Mouse (Mus musculus): ENCODE data around the gene Fmod. TPM values are rescaled to one million over a fixed set of nuclear protein-coding genes. Genes with fewer than 3 reads are reported as not detected.

Gene Fmod
- total RNA-seq, 1 experiment: not detected

GRCm38 (mm10) chr1:134063086-134063772 is 26.2 kb downstream of the Fmod start:
- DNase-seq (ENCODE audit: low read depth, low spot score): no peak
- Histone ChIP-seq H3K36me3 (ENCODE audit: control insufficient read depth, insufficient read depth, low read length, poor library complexity, severe bottlenecking) (no peaks in the 10 kb centered on the region), H3K9me3 (ENCODE audit: control insufficient read depth, insufficient read depth, low read depth, low read length) (no peaks in the 10 kb centered on the region), H3K4me1 (ENCODE audit: control insufficient read depth in 2 of 2, insufficient read depth in 2 of 2, low read length in 2 of 2, poor library complexity in 1 of 2) (peaks cover 11 to 17% of the 10 kb centered on the region in 2 experiments), H3K9ac (ENCODE audit: insufficient read depth, low read depth, low read length, poor library complexity, severe bottlenecking) (peak overlapping the region; percentile 30), H3K27ac (ENCODE audit: insufficient read depth, low read depth, low read length, poor library complexity, severe bottlenecking) (peak overlapping the region; percentile 60), H3K4me3 (ENCODE audit: insufficient read depth in 1 of 2, low read depth in 1 of 2, low read length in 2 of 2, poor library complexity in 1 of 2, severe bottlenecking in 1 of 2) (peak overlapping the region; percentile 35 to 40)
- TF ChIP-seq MAFK (IDR thresholded peaks at IDR 0.05; ENCODE audit: insufficient read depth, low read depth, low read length) (no peak), CHD2 (IDR thresholded peaks at IDR 0.05; ENCODE audit: low read depth, low read length) (no peak), ZNF384 (IDR thresholded peaks at IDR 0.05; ENCODE audit: low read depth, low read length) (no peak), ZC3H11A (IDR thresholded peaks at IDR 0.05; ENCODE audit: borderline replicate concordance, low read depth, low read length) (no peak), HCFC1 (IDR thresholded peaks at IDR 0.05; ENCODE audit: borderline replicate concordance, insufficient read depth, low read length) (no peak)
- in situ Hi-C loops (cut with MboI; ENCODE audit: low sequenced_read_pairs in 2 of 2, unreplicated experiment in 2 of 2): no loop called here

- in situ Hi-C loops (cut with MboI; ENCODE audit: low sequenced_read_pairs in 2 of 2, unreplicated experiment in 2 of 2): no loop called here
- H3K4me3 ChIP-seq (ENCODE audit: insufficient read depth in 1 of 2, low read depth in 1 of 2, low read length in 2 of 2, poor library complexity in 1 of 2, severe bottlenecking in 1 of 2): peak overlapping the region; percentile 35 to 40
These were observed 26.7 kb downstream of the Fmod start for GRCm38 (mm10) chr1:134063773-134064125.

DNA sequence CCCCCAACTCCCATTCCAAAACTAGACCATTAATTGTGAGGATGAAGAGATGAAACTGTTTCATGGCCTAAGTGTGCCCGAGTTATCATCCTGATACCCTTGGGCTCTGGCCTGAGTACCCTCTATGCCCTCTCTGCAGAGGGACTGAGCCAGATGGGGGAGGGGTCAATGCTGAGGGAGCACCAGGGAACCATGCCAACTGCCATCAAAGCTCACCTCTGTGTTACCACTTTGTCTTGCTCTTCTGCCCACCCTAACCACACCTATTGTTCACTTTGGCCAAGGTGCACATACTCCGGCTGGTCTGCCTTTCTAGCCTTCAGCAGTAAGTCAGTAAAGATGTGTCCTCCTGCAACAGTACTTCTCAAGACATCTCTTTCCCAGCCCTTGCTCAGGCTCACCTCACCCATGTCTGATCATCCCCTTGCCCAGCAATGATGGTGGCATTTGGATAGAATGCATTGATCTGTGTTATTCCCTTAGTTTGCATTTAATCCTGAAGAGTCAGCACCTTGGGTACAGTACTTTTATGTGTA is 27.3 kb downstream of the Fmod start:
- Histone ChIP-seq H3K4me1 (ENCODE audit: control insufficient read depth in 2 of 2, insufficient read depth in 2 of 2, low read length in 2 of 2, poor library complexity in 1 of 2) (peaks cover 11 to 17% of the 10 kb centered on the region in 2 experiments), H3K9ac (ENCODE audit: insufficient read depth, low read depth, low read length, poor library complexity, severe bottlenecking) (no peak overlapping the region), H3K36me3 (ENCODE audit: control insufficient read depth, insufficient read depth, low read length, poor library complexity, severe bottlenecking) (no peaks in the 10 kb centered on the region), H3K9me3 (ENCODE audit: control insufficient read depth, insufficient read depth, low read depth, low read length) (no peaks in the 10 kb centered on the region), H3K27ac (ENCODE audit: insufficient read depth, low read depth, low read length, poor library complexity, severe bottlenecking) (no peak overlapping the region), H3K4me3 (ENCODE audit: insufficient read depth in 1 of 2, low read depth in 1 of 2, low read length in 2 of 2, poor library complexity in 1 of 2, severe bottlenecking in 1 of 2) (no peak overlapping the region)
- DNase-seq (ENCODE audit: low read depth, low spot score): no peak
- in situ Hi-C loops (cut with MboI; ENCODE audit: low sequenced_read_pairs in 2 of 2, unreplicated experiment in 2 of 2): no loop called here
- TF ChIP-seq CHD2 (IDR thresholded peaks at IDR 0.05; ENCODE audit: low read depth, low read length) (no peak), ZNF384 (IDR thresholded peaks at IDR 0.05; ENCODE audit: low read depth, low read length) (no peak)

More at GRCm38 (mm10) chr1:134063773-134064125, 26.7 kb downstream of the Fmod start:
- TF ChIP-seq MAFK (IDR thresholded peaks at IDR 0.05; ENCODE audit: insufficient read depth, low read depth, low read length) (no peak), HCFC1 (IDR thresholded peaks at IDR 0.05; ENCODE audit: borderline replicate concordance, insufficient read depth, low read length) (no peak), ZC3H11A (IDR thresholded peaks at IDR 0.05; ENCODE audit: borderline replicate concordance, low read depth, low read length) (no peak), CHD2 (IDR thresholded peaks at IDR 0.05; ENCODE audit: low read depth, low read length) (no peak), ZNF384 (IDR thresholded peaks at IDR 0.05; ENCODE audit: low read depth, low read length) (no peak)
- no peak for DNase-seq (ENCODE audit: low read depth, low spot score)
- peaks cover 11 to 17% of the 10 kb centered on the region in 2 experiments for H3K4me1 ChIP-seq (ENCODE audit: control insufficient read depth in 2 of 2, insufficient read depth in 2 of 2, low read length in 2 of 2, poor library complexity in 1 of 2)
- H3K9ac ChIP-seq (ENCODE audit: insufficient read depth, low read depth, low read length, poor library complexity, severe bottlenecking): peak overlapping the region; percentile 30
- peak overlapping the region; percentile 60 for H3K27ac ChIP-seq (ENCODE audit: insufficient read depth, low read depth, low read length, poor library complexity, severe bottlenecking)
- no peaks in the 10 kb centered on the region for H3K9me3 ChIP-seq (ENCODE audit: control insufficient read depth, insufficient read depth, low read depth, low read length)
- H3K36me3 ChIP-seq (ENCODE audit: control insufficient read depth, insufficient read depth, low read length, poor library complexity, severe bottlenecking): no peaks in the 10 kb centered on the region

- H3K9me3 ChIP-seq (ENCODE audit: control insufficient read depth, insufficient read depth, low read depth, low read length): no peaks in the 10 kb centered on the region
- no peak for TF ChIP-seq CHD2 (IDR thresholded peaks at IDR 0.05; ENCODE audit: low read depth, low read length)
- TF ChIP-seq ZC3H11A (IDR thresholded peaks at IDR 0.05; ENCODE audit: borderline replicate concordance, low read depth, low read length): no peak
- TF ChIP-seq MAFK (IDR thresholded peaks at IDR 0.05; ENCODE audit: insufficient read depth, low read depth, low read length): no peak
- no peak for TF ChIP-seq ZNF384 (IDR thresholded peaks at IDR 0.05; ENCODE audit: low read depth, low read length)
- no peak for TF ChIP-seq HCFC1 (IDR thresholded peaks at IDR 0.05; ENCODE audit: borderline replicate concordance, insufficient read depth, low read length)
- no peak overlapping the region for H3K4me3 ChIP-seq (ENCODE audit: insufficient read depth in 1 of 2, low read depth in 1 of 2, low read length in 2 of 2, poor library complexity in 1 of 2, severe bottlenecking in 1 of 2)
- no peak overlapping the region for H3K27ac ChIP-seq (ENCODE audit: insufficient read depth, low read depth, low read length, poor library complexity, severe bottlenecking)
- no peak for DNase-seq (ENCODE audit: low read depth, low spot score)
- peaks cover 12 to 14% of the 10 kb centered on the region in 2 experiments for H3K4me1 ChIP-seq (ENCODE audit: control insufficient read depth in 2 of 2, insufficient read depth in 2 of 2, low read length in 2 of 2, poor library complexity in 1 of 2)
- H3K9ac ChIP-seq (ENCODE audit: insufficient read depth, low read depth, low read length, poor library complexity, severe bottlenecking): no peak overlapping the region
- H3K36me3 ChIP-seq (ENCODE audit: control insufficient read depth, insufficient read depth, low read length, poor library complexity, severe bottlenecking): no peaks in the 10 kb centered on the region
- in situ Hi-C loops (cut with MboI; ENCODE audit: low sequenced_read_pairs in 2 of 2, unreplicated experiment in 2 of 2): no loop called here
These were observed 28.3 kb downstream of the Fmod start for GRCm38 (mm10) chr1:134065241-134065809.

Measured in ES-E14 (cell line).